Mouse (Mus musculus): ENCODE results near the gene Alox12e.

The Alox12e gene

DNA sequence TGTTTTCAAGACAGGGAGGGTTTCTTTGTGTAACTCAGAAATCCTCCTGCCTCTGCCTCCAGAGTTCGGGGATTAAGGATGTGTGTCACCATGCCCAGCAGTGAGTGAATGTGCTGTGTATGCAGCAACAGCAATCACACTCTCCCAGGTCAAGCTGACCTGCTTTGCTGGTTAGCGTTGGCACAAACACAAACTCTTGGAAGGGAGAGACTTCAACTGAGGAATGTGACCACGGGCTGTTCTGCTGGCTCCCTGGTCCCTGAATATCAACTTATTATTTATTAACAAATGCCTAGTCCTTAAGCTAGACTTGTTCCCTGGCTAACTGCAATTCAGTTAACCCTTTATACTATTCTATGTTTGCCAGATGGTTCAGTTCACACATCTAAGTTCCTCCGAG is 38.8 kb downstream of the Alox12e start:
- peak; percentile 66 for DNase-seq

- no peak for DNase-seq
Observed at GRCm38 (mm10) chr11:70280441-70280840, 42.0 kb downstream of the Alox12e start.

- DNase-seq, result no peak
Observed at GRCm38 (mm10) chr11:70278961-70279360, 43.5 kb downstream of the Alox12e start.

- no peak for DNase-seq
Observed at GRCm38 (mm10) chr11:70271641-70272040, 50.8 kb downstream of the Alox12e start.

DNA sequence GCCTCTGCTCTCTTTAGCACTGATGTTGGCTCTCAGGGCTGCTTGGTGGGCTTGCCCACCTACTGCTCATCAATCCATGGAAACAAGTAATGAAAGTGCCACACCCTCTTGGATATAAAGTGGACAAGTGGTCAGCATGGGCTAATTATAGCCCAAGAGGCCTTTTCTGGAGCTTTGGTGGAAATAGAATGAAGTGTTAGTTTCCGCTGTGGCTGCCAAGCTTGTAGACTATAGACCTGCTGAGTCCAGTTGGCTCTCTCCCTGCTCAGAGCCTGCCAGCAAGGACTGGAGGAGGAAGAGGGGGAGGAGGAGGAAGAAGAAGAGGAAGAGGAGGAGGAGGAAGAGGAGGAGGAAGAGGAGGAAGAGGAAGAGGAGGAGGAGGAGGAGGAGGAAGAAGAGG is 56.0 kb downstream of the Alox12e start:
- peak; percentile 11 for DNase-seq

GRCm38 (mm10) chr11:70265819-70266218 is 56.6 kb downstream of the Alox12e start:
- DNase-seq, result no peak
